Mouse (Mus musculus) erythroblast, embryonic 14.5 days (primary cell): ENCODE data around the gene BC030867.

Source experiments
- GATA1 ChIP-seq: IDR thresholded peaks from 2 replicates; pipeline ENCODE4 v1.6.1; 2012; ENCODE audit warnings: low read length, inconsistent platforms, mixed read lengths
- TAL1 ChIP-seq: IDR thresholded peaks from 3 replicates; pipeline ENCODE4 v1.6.1; 2012; ENCODE audit warnings: low read length, inconsistent platforms, mixed read lengths

- TF ChIP-seq TAL1 = no peak
- no peak for TF ChIP-seq GATA1
Measured at GRCm38 (mm10) chr11:102279595-102279994, 30.9 kb downstream of the BC030867 start.
